Mouse (Mus musculus): ENCODE data around the gene Stk10.
A peak's percentile ranks its signal among the peaks of the same experiment; 100 is the strongest.
"Not testable (repeated sequence)": the region's sequence is repeated elsewhere in the genome, so short reads cannot be mapped to it uniquely, and the experiment has no call there.

Gene Stk10

GRCm38 (mm10) chr11:32605131-32605860 is 72.2 kb downstream of the Stk10 start:
- no peak for DNase-seq

DNA sequence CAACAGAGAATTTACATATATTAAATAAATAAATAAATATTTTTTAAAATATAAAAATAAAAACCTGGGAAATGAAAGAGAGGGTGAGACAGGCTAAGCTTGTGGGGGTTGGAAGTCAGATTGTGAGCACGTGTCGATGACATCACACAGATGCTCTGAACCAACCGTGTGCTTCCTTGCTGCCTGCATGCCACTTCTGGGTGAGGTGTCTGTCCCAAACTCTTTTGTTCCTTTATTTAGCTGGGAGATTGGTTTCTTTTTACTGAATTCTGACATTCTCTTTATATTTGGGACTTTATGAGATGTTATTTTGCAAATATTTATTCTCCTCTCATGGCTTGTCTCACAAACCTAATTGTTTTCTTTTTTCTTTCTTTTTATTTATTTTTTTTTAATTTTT is 72.8 kb downstream of the Stk10 start:
- DNase-seq = no peak

GRCm38 (mm10) chr11:32607319-32607718 is 74.2 kb downstream of the Stk10 start:
- no peak for DNase-seq

GRCm38 (mm10) chr11:32610616-32611015 is 77.5 kb downstream of the Stk10 start:
- no peak for DNase-seq

- no peak for DNase-seq
Measured at GRCm38 (mm10) chr11:32612304-32612703, 79.2 kb downstream of the Stk10 start.

DNA sequence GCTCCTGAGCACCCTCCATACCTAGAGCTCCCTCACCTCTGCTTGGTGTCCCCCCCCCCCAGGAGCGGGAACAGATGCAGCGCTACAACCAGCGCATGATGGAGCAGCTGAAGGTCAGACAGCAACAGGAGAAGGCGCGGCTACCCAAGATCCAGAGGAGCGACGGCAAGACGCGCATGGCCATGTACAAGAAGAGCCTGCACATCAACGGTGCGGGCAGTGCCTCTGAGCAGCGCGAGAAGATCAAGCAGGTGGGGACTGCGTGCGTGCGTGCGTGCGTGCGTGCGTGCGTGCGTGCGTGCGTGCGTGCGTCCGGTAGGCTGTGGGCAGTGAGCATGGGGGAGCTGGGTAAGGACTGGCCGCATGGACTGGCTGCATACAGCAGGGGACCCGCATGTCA is 81.4 kb downstream of the Stk10 start:
- DNase-seq = no peak

GRCm38 (mm10) chr11:32615561-32615960 is 82.5 kb downstream of the Stk10 start:
- DNase-seq = no peak

GRCm38 (mm10) chr11:32616091-32616490 is 83.0 kb downstream of the Stk10 start:
- DNase-seq = no peak

- DNase-seq = no peak
Measured at GRCm38 (mm10) chr11:32618036-32618435, 84.9 kb downstream of the Stk10 start.

- not testable (repeated sequence) for DNase-seq
Measured at GRCm38 (mm10) chr11:32618641-32619040, 85.5 kb downstream of the Stk10 start.

DNA sequence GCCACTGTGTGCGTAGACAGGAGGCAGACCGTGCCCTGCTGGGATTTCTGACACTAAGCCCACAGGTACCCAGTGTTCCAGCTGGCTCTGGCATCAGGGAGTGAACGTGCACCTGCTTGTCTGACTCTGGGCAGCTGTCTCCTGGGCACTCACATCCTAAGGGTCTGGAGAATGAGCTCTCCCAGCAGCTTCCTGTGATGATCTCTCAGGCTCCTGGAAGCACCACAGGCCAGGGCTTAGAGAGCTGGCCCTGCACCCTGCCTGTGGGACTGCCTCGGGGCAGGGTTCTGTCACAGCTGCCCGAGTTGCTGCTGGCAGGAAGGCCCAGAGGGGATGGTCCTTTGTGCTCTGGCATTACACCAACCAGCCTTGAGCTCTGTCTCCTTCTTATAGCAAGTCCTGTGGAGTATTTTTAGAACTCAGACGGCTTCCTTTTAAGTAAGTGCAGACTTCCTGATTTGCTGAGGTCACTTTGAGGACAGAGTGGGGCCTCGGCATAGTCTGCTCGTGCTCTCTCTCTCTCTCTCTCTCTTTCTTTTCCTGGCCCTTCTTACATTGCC is 86.2 kb downstream of the Stk10 start:
- DNase-seq = peak in 1 of 2 experiments; percentile 34

GRCm38 (mm10) chr11:32619866-32620456 is 86.9 kb downstream of the Stk10 start:
- no peak for DNase-seq

GRCm38 (mm10) chr11:32621831-32622478 is 88.8 kb downstream of the Stk10 start:
- no peak for DNase-seq

DNA sequence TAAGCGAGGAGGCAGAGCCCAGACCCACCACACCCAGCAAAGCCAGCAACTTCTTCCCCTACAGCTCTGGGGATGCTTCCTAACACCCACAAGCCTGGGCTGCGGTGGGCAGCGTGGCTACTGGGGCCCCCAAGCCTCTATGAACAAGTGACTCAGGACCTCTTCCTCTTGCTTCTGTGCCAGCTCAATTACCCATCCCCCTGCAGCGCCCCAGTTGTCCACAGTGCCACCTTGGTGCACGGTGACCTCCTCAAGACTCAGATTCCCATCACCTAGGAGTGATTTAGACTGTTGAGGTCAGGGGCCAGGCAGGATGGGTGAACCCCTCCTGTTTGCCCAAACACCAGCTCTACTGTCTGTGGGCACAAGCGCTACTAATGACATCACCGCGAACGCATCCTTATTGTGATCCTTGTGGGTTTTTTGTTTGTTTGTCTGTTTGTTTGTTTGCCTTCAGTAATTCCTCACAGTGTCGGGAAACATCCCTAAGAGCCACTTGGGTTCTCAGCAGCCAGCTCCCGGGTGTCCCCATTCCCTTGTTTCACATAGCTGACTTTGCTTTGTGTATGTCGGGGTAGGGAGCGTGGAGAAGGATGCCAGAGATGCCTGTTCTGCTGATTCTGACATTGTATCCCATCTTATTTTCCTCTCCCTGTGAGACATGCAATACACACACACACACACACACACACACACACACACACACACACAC is 89.5 kb downstream of the Stk10 start:
- no peak for DNase-seq

DNA sequence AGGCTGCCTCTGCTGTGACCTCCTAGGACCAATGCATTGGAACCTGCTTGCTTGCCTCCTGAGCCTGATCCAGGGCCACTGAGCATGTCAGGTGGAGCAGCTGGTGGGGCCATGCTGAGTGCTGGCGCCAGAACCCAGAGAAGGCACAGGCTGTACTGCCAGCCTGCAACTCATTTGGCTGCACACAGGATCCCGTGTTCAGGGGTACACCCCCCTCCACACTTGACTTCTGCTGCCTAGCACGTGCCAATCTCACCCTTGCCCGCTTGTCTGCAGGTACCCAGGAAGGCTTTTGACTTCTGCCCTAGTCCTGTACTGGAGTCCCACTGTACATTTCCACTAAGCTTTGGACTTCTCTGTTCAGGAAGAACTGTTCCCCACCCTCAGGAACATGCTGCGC is 90.1 kb downstream of the Stk10 start:
- no peak for DNase-seq

DNA sequence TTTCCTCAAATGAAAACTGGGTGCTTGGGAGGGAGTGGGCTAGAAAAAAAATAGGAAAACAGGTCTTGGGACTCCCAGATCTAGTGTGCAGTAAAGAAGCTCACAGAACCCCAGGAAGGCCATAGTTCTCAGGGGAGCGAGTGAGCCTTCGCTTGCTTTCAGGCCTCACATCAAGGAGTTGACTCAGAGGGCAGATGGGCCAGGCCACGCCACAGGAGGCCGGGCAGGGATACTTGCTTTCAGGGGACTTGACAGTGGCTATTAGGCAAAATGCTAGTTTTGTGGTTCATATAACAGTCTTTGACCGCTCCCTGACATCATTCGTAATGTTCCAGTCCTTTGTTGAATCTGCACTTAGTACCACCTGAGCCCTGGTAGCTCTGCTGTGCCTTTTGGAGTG is 90.8 kb downstream of the Stk10 start:
- no peak for DNase-seq

DNA sequence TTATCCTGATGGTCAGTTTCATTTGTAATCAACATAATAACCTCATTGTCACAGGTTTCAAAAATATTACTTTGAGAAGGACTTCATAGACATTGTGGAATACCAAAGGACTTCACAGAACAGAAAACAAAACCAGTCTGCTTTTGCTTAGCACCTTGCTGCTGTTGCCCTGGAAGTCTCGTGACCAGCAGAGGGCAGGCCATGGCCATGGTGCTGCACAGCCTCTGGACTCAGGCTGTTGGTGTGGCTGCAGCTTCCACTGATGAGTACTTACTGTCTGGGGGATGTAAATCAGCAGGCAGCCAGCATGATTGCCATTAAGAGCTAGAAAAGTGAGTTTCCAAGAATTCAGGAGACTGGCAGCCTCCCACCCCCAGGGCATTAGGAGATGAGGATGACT is 92.6 kb downstream of the Stk10 start:
- peak; percentile 65 to 69 for DNase-seq

- DNase-seq = no peak
Measured at GRCm38 (mm10) chr11:32626079-32626478, 93.0 kb downstream of the Stk10 start.

GRCm38 (mm10) chr11:32627900-32628299 is 94.8 kb downstream of the Stk10 start:
- no peak for DNase-seq

DNA sequence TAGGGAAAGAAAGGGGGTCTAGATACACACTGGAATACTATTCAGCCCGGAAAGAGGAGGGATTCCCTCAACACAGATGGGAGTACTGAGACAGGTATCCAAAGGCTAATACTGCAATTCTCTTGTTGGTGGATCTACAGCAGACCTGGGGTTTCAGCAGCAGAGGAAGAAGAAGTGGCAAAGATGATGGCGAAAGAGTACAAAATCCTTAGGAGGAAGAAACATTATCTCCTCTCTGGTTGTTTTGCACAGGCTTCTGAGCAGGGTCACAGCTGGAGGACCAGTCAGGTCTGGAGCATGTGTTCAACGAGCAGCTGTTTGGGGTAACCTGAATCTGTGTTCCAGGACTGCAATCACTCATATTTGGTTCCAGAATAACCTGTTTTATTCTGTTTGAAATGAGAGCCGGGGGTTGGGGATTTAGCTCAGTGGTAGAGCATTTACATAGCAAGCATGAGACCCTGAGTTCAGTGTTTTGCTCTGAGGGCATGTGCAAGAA is 96.7 kb downstream of the Stk10 start:
- no peak for DNase-seq

- DNase-seq = no peak
Measured at GRCm38 (mm10) chr11:32632671-32633070, 99.6 kb downstream of the Stk10 start.

DNA sequence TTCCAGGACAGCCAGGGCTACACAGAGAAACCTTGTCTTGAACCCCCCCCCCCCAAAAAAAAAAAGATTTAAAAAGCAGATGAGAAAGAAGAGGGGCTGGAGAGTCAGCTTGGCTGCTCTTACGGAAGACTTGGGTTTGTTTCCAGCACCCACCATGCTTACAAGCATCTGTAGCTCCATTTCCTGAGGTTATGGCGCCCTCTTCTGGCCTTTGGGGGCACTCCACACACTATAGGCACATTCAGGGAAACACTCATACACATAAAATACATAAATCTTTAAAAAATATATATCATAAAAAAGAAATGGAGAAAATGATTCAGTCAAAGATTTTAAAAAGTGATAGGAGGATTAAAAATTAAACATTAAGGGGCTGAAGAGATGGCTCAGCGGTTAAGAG is 100.4 kb downstream of the Stk10 start:
- no peak for DNase-seq

DNA sequence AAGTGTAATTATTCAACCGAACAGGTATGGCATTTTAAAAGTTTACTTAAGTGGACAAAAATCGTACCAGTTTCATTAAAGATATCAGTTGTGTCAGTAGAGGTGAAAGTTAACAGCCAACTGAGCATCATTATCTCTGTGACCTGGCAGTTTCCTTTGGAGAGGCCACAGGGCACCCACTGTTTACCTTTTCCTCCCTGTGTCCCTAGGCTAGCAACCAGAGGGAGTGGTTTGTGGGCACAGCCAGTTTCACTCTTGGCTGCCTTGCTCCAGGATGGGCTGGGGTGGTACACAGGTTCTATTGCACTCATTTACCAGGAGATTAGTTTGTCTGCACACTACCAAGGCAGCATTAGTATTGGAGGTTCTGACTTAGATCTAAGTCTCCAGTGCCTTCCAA is 101.0 kb downstream of the Stk10 start:
- DNase-seq = no peak

Data from thymus, postnatal 36 days (tissue).